Mouse (Mus musculus) brain, adult 2 months (tissue): ENCODE measurements around the gene Mettl15.
"Not testable (repeated sequence)": the region's sequence is repeated elsewhere in the genome, so short reads cannot be mapped to it uniquely, and the experiment has no call there.

ENCODE experiments used
- DNase-seq: peaks from one replicate; pipeline ENCODE4 v3.0.0; 2011; ENCODE audit warnings: low read depth, low spot score

The Mettl15 gene

GRCm38 (mm10) chr2:109280600-109281340 lies at the start of gene Mettl15, which contains the start of gene Kif18a:
TSS of gene Mettl15 (minus strand) at chr2:109280748.
TSS of gene Kif18a (plus strand) at chr2:109280738.
- peak; percentile 99 for DNase-seq

GRCm38 (mm10) chr2:109311369-109311768 lies 30.8 kb upstream of the Mettl15 start:
- no peak for DNase-seq

- DNase-seq, result no peak
Measured at GRCm38 (mm10) chr2:109303638-109304037, 23.1 kb upstream of the Mettl15 start.

- DNase-seq, result peak; percentile 65
Measured at GRCm38 (mm10) chr2:109302234-109302633, 21.7 kb upstream of the Mettl15 start.

- no peak for DNase-seq
Measured at GRCm38 (mm10) chr2:109298160-109298559, 17.6 kb upstream of the Mettl15 start.

- DNase-seq, result no peak
Measured at GRCm38 (mm10) chr2:109296264-109296663, 15.7 kb upstream of the Mettl15 start.

- no peak for DNase-seq
Measured at GRCm38 (mm10) chr2:109289327-109289726, 8.8 kb upstream of the Mettl15 start.

GRCm38 (mm10) chr2:109284121-109284520 lies 3.6 kb upstream of the Mettl15 start:
- DNase-seq, result no peak

GRCm38 (mm10) chr2:109281341-109281690 lies 768 bp upstream of the Mettl15 start:
- no peak for DNase-seq

- DNase-seq, result no peak
Measured at GRCm38 (mm10) chr2:109280272-109280599, 312 bp downstream of the Mettl15 start.

GRCm38 (mm10) chr2:109278036-109278435 lies 2.5 kb downstream of the Mettl15 start:
- peak; percentile 75 for DNase-seq

- peak; percentile 85 for DNase-seq
Measured at GRCm38 (mm10) chr2:109277593-109277992, 3.0 kb downstream of the Mettl15 start.

GRCm38 (mm10) chr2:109273098-109273497 lies 7.5 kb downstream of the Mettl15 start:
- DNase-seq, result no peak

GRCm38 (mm10) chr2:109262779-109263178 lies 17.8 kb downstream of the Mettl15 start:
- DNase-seq, result no peak

- DNase-seq, result peak; percentile 64
Measured at GRCm38 (mm10) chr2:109241947-109242346, 38.6 kb downstream of the Mettl15 start.

- no peak for DNase-seq
Measured at GRCm38 (mm10) chr2:109235741-109236140, 44.8 kb downstream of the Mettl15 start.

- DNase-seq, result no peak
Measured at GRCm38 (mm10) chr2:109233876-109234275, 46.7 kb downstream of the Mettl15 start.

- no peak for DNase-seq
Measured at GRCm38 (mm10) chr2:109230443-109230842, 50.1 kb downstream of the Mettl15 start.

- DNase-seq, result no peak
Measured at GRCm38 (mm10) chr2:109227196-109227595, 53.4 kb downstream of the Mettl15 start.

- no peak for DNase-seq
Measured at GRCm38 (mm10) chr2:109221470-109221869, 59.1 kb downstream of the Mettl15 start.

GRCm38 (mm10) chr2:109216678-109217077 lies 63.9 kb downstream of the Mettl15 start:
- DNase-seq, result not testable (repeated sequence)

- DNase-seq, result not testable (repeated sequence)
Measured at GRCm38 (mm10) chr2:109210641-109211040, 69.9 kb downstream of the Mettl15 start.

- peak; percentile 43 for DNase-seq
Measured at GRCm38 (mm10) chr2:109208032-109208431, 72.5 kb downstream of the Mettl15 start.

- peak; percentile 78 for DNase-seq
Measured at GRCm38 (mm10) chr2:109182993-109183392, 97.6 kb downstream of the Mettl15 start.
